Mouse (Mus musculus) liver, adult 2 months (tissue): ENCODE measurements around the gene Rarg. TPM values are rescaled to one million over a fixed set of nuclear protein-coding genes. Genes with fewer than 3 reads are reported as not detected.

Experiments
- DNase-seq: peaks from one replicate; pipeline ENCODE4 v3.0.0-alpha.2; 2011; ENCODE audit warnings: low read depth, low spot score; ENCODE audit errors: extremely low read depth
- H3K27ac ChIP-seq: fragments of 200-500 bp; replicated peaks from 2 replicates; pipeline ENCODE4 v1.5.1; 2012; ENCODE audit warnings: low read depth, mild to moderate bottlenecking, control low read depth, inconsistent platforms, low read length; ENCODE audit not compliant: insufficient read depth
- H3K27me3 ChIP-seq: fragments of 200-500 bp; 2 replicates; pipeline ENCODE4 v1.6.1; 2012; ENCODE audit warnings: mild to moderate bottlenecking, moderate library complexity, low read length, inconsistent platforms; ENCODE audit not compliant: control insufficient read depth, insufficient read depth
- H3K36me3 ChIP-seq: fragments of 200-500 bp; 2 replicates; pipeline ENCODE4 v1.6.1; 2012; ENCODE audit warnings: low read length, inconsistent platforms; ENCODE audit not compliant: control insufficient read depth, insufficient read depth
- H3K4me1 ChIP-seq: fragments of 200-500 bp; 2 replicates; pipeline ENCODE4 v1.6.1; 2011; ENCODE audit warnings: low read length; ENCODE audit not compliant: control insufficient read depth, insufficient read depth
- H3K4me3 ChIP-seq: fragments of 200-500 bp; 2 replicates; pipeline ENCODE4 v1.5.1; 2011; ENCODE audit warnings: low read depth, mild to moderate bottlenecking, control low read depth, low read length, moderate library complexity; ENCODE audit not compliant: insufficient read depth
- H3K79me2 ChIP-seq: fragments of 200-500 bp; 2 replicates; pipeline ENCODE4 v1.6.1; 2012; ENCODE audit warnings: inconsistent platforms, mild to moderate bottlenecking, low read length, moderate library complexity; ENCODE audit not compliant: control insufficient read depth, insufficient read depth
- H3K9ac ChIP-seq: fragments of 200-500 bp; 2 replicates; pipeline ENCODE4 v1.6.1; 2012; ENCODE audit warnings: low read depth, mild to moderate bottlenecking, control low read depth, inconsistent platforms, low read length
- CTCF ChIP-seq: fragments of 200-500 bp; IDR thresholded peaks from 2 replicates; pipeline ENCODE4 v1.5.1; 2011; ENCODE audit warnings: low read depth, low read length, control low read depth
- POLR2A ChIP-seq: fragments of 200-500 bp; IDR thresholded peaks from 2 replicates; pipeline ENCODE4 v1.6.1; 2011; ENCODE audit warnings: low read length, control low read depth; ENCODE audit not compliant: insufficient read depth; ENCODE audit errors: extremely low read depth
- WGBS: fragments of 180-500 bp; shearing (Covaris S2); methylation state at CpG from one replicate; pipeline ENCODE4 v1.1.7; 2018; 5-methylcytosine and 5-hydroxymethylcytosine counted together
- polyA plus RNA-seq: library from polyadenylated mRNA; depleted of rRNA; stranded (reverse); fragments of >200 nt; gene quantifications from 2 replicates; pipeline ENCODE4 v1.2.3, GENCODE M21; 2012
- total RNA-seq: library from RNA; depleted of rRNA; stranded (reverse); fragments of >200 nt; gene quantifications from 2 replicates; pipeline ENCODE4 v1.2.3, GENCODE M21; 2014

Rarg gene
- total and polyA plus RNA-seq, 2 experiments, result 1.5 to 6.0 TPM

GRCm38 (mm10) chr15:102242404-102243228, 14.7 kb downstream of the Rarg start:
- peak overlapping the region; percentile 42; the same call in 1 of the 2 replicates for H3K9ac ChIP-seq
- WGBS, result 72% methylated on average over 12 of the region's 12 CpGs

GRCm38 (mm10) chr15:102240607-102241006, 16.7 kb downstream of the Rarg start:
- Histone ChIP-seq H3K4me1 (peaks cover 7% of the 10 kb centered on the region; the same call in 1 of the 2 replicates), H3K79me2 (no peaks in the 10 kb centered on the region), H3K9ac (peak overlapping the region; percentile 37; the same call in 1 of the 2 replicates), H3K27me3 (no peaks in the 10 kb centered on the region), H3K36me3 (no peaks in the 10 kb centered on the region; the same call in 1 of the 2 replicates), H3K27ac (peak overlapping the region; percentile 60), H3K4me3 (no peak overlapping the region)
- TF ChIP-seq POLR2A (no peak), CTCF (no peak)
- no peak for DNase-seq
- 75% methylated on average over 4 of the region's 4 CpGs for WGBS

More at GRCm38 (mm10) chr15:102242404-102243228, 14.7 kb downstream of the Rarg start:
- Histone ChIP-seq H3K36me3 (no peaks in the 10 kb centered on the region; the same call in 1 of the 2 replicates), H3K27me3 (no peaks in the 10 kb centered on the region), H3K27ac (peak overlapping the region; percentile 79), H3K4me1 (peaks cover 8% of the 10 kb centered on the region; the same call in 1 of the 2 replicates), H3K79me2 (no peaks in the 10 kb centered on the region), H3K4me3 (no peak overlapping the region)
- TF ChIP-seq POLR2A, result no peak
- TF ChIP-seq CTCF, result no peak
- no peak for DNase-seq

GRCm38 (mm10) chr15:102239851-102240250, 17.5 kb downstream of the Rarg start:
- Histone ChIP-seq H3K4me3 (no peak overlapping the region), H3K36me3 (no peaks in the 10 kb centered on the region; the same call in 1 of the 2 replicates), H3K9ac (0 out of 2 replicates have a peak overlapping the region, but pooled peaks have one; percentile 30), H3K27ac (peak overlapping the region; percentile 51), H3K4me1 (peaks cover 4% of the 10 kb centered on the region; the same call in 1 of the 2 replicates), H3K27me3 (no peaks in the 10 kb centered on the region), H3K79me2 (no peaks in the 10 kb centered on the region)
- DNase-seq, result no peak
- 76% methylated on average over 11 of the region's 11 CpGs for WGBS
- TF ChIP-seq POLR2A, result no peak
- no peak for TF ChIP-seq CTCF

GRCm38 (mm10) chr15:102239260-102239590, 18.1 kb downstream of the Rarg start:
- WGBS, result 17% methylated on average over 9 of the region's 9 CpGs
- Histone ChIP-seq H3K4me1 (peaks cover 4% of the 10 kb centered on the region; the same call in 1 of the 2 replicates), H3K27me3 (no peaks in the 10 kb centered on the region), H3K36me3 (no peaks in the 10 kb centered on the region; the same call in 1 of the 2 replicates), H3K79me2 (no peaks in the 10 kb centered on the region), H3K9ac (no peak overlapping the region), H3K27ac (no peak overlapping the region), H3K4me3 (no peak overlapping the region)
- DNase-seq, result no peak
- TF ChIP-seq CTCF, result peak; percentile 94
- TF ChIP-seq POLR2A, result no peak

GRCm38 (mm10) chr15:102238543-102239259, 18.6 kb downstream of the Rarg start:
- H3K27ac ChIP-seq, result no peak overlapping the region
- no peak overlapping the region for H3K4me3 ChIP-seq
- H3K36me3 ChIP-seq, result no peaks in the 10 kb centered on the region; the same call in 1 of the 2 replicates
- peaks cover 4% of the 10 kb centered on the region; the same call in 1 of the 2 replicates for H3K4me1 ChIP-seq
- DNase-seq, result no peak
- whole genome bisulfite sequencing, result 85% methylated on average over 14 of the region's 14 CpGs
- H3K27me3 ChIP-seq, result no peaks in the 10 kb centered on the region
- H3K9ac ChIP-seq, result no peak overlapping the region
- no peaks in the 10 kb centered on the region for H3K79me2 ChIP-seq
- TF ChIP-seq CTCF (no peak), POLR2A (no peak)
